Mouse (Mus musculus) liver, adult 2 months (tissue): ENCODE measurements around the gene Prex1.

Experiments used
- CTCF ChIP-seq: fragments of 200-500 bp; IDR thresholded peaks from 2 replicates; pipeline ENCODE4 v1.5.1; 2011; ENCODE audit warnings: low read depth, low read length, control low read depth
- POLR2A ChIP-seq: fragments of 200-500 bp; IDR thresholded peaks from 2 replicates; pipeline ENCODE4 v1.6.1; 2011; ENCODE audit warnings: low read length, control low read depth; ENCODE audit not compliant: insufficient read depth; ENCODE audit errors: extremely low read depth

- TF ChIP-seq POLR2A (no peak), CTCF (no peak)
Observed at GRCm38 (mm10) chr2:166678959-166679759, 34.5 kb downstream of the Prex1 start.
